Mouse (Mus musculus): ENCODE data around the gene Cryaa. TPM values are rescaled to one million over a fixed set of nuclear protein-coding genes. Genes with fewer than 3 reads are reported as not detected.

Gene Cryaa
- total and polyA plus RNA-seq, 3 experiments, result not detected

- Histone ChIP-seq H3K4me3 (ENCODE audit: control insufficient read depth in 1 of 2, insufficient read depth in 1 of 2, low read depth in 2 of 2, low read length in 2 of 2) (peak within 1 kb of the TSS; percentile 59 to 97), H3K9me3 (replicated peaks; ENCODE audit: insufficient read depth, low read length) (no peaks in the 10 kb centered on the region), H3K9ac (ENCODE audit: control insufficient read depth, low read depth, low read length, poor library complexity, severe bottlenecking) (peak within 1 kb of the TSS; percentile 72), H3K4me1 (ENCODE audit: control insufficient read depth in 1 of 2, insufficient read depth in 2 of 2, low read length in 2 of 2) (peaks cover 2 to 18% of the 10 kb centered on the region in 2 experiments; a peak in 3 of 4 replicates), H3K79me2 (ENCODE audit: control insufficient read depth, insufficient read depth, low read length, poor library complexity) (no peaks in the 10 kb centered on the region), H3K36me3 (ENCODE audit: control insufficient read depth in 1 of 2, insufficient read depth in 2 of 2, low read length in 2 of 2) (no peaks in the 10 kb centered on the region; a peak in 1 of 4 replicates), H3K27ac (ENCODE audit: control insufficient read depth, low read depth, low read length) (peak within 1 kb of the TSS; percentile 17), H3K27me3 (ENCODE audit: control insufficient read depth in 1 of 2, insufficient read depth in 2 of 2, low read length in 2 of 2) (no peaks in the 10 kb centered on the region)
- peak; percentile 60; the same call in 1 of the 2 replicates for TF ChIP-seq ZMIZ1 (IDR thresholded peaks at IDR 0.05; ENCODE audit: low read depth, low read length)
- TF ChIP-seq CHD2 (IDR thresholded peaks at IDR 0.05; ENCODE audit: low read length), result peak; percentile 26; the same call in 1 of the 2 replicates
- peak; percentile 87 for TF ChIP-seq MXI1 (IDR thresholded peaks at IDR 0.05; ENCODE audit: low read depth, low read length)
- peak; percentile 82 for TF ChIP-seq SIN3A (IDR thresholded peaks at IDR 0.05; ENCODE audit: low read length)
- TF ChIP-seq MAZ (IDR thresholded peaks at IDR 0.05; ENCODE audit: low read depth, low read length), result peak; percentile 74; the same call in 1 of the 2 replicates
- peak; percentile 35; the same call in 1 of the 2 replicates for TF ChIP-seq POLR2AphosphoS2 (IDR thresholded peaks at IDR 0.05; ENCODE audit: low read length)
- 0 out of 4 replicates have a peak, but pooled peaks have one; percentile 19 to 30 for TF ChIP-seq EP300 (IDR thresholded peaks at IDR 0.05; ENCODE audit: low read depth in 1 of 2, low read length in 2 of 2)
- TF ChIP-seq GATA1 (IDR thresholded peaks at IDR 0.05; ENCODE audit: low read depth, low read length), result no peak
- peak; percentile 50; the same call in 1 of the 2 replicates for TF ChIP-seq ETS1 (IDR thresholded peaks at IDR 0.05; ENCODE audit: low read depth, low read length)
- no peak for TF ChIP-seq ZC3H11A (IDR thresholded peaks at IDR 0.05; ENCODE audit: low read depth, low read length)
- 0 out of 4 replicates have a peak, but pooled peaks of 1 of the 2 experiments have one; percentile 12 for TF ChIP-seq USF2 (IDR thresholded peaks at IDR 0.05; ENCODE audit: borderline replicate concordance in 1 of 2, insufficient read depth in 1 of 2, low read depth in 1 of 2, low read length in 2 of 2)
- TF ChIP-seq MAFK (IDR thresholded peaks at IDR 0.05; ENCODE audit: borderline replicate concordance, low read depth, low read length), result no peak
- TF ChIP-seq MYC (IDR thresholded peaks at IDR 0.05; ENCODE audit: low read depth, low read length), result peak; percentile 86
- no peak for TF ChIP-seq ELF1 (IDR thresholded peaks at IDR 0.05; ENCODE audit: low read depth, low read length)
- TF ChIP-seq E2F4 (IDR thresholded peaks at IDR 0.05; ENCODE audit: borderline replicate concordance, low read depth, low read length), result no peak
- TF ChIP-seq TBP (IDR thresholded peaks at IDR 0.05; ENCODE audit: low read depth, low read length), result no peak
- TF ChIP-seq TCF12 (IDR thresholded peaks at IDR 0.05; ENCODE audit: low read depth, low read length), result peak; percentile 20; the same call in 1 of the 2 replicates
- TF ChIP-seq KAT2A (conservative IDR thresholded peaks at IDR 0.05; ENCODE audit: low read depth, low read length), result no peak; the same call in 1 of the 2 replicates
- TF ChIP-seq MAX (IDR thresholded peaks at IDR 0.05; ENCODE audit: low read length), result peak; percentile 91
- TF ChIP-seq NRF1 (IDR thresholded peaks at IDR 0.05; ENCODE audit: insufficient read depth, low read depth, low read length, poor library complexity, severe bottlenecking), result 0 out of 2 replicates have a peak, but pooled peaks have one; percentile 18
- peak; percentile 61 to 72; a peak in 2 of 4 replicates for TF ChIP-seq POLR2A (IDR thresholded peaks at IDR 0.05; ENCODE audit: control insufficient read depth in 1 of 2, insufficient read depth in 1 of 2, low read depth in 1 of 2, low read length in 2 of 2, poor library complexity in 1 of 2)
- TF ChIP-seq USF1 (IDR thresholded peaks at IDR 0.05; ENCODE audit: low read depth, low read length), result no peak
- peak; percentile 74 for TF ChIP-seq NELFE (IDR thresholded peaks at IDR 0.05; ENCODE audit: low read depth, low read length)
- peak; percentile 89 for DNase-seq (ENCODE audit: low read depth, low spot score)
These were observed 40.4 kb upstream of the Cryaa start, which contains the start of gene Cbs for GRCm38 (mm10) chr17:31636942-31637811. Gene Cbs, minus strand, starts transcription at chr17:31637238.
